Mouse (Mus musculus): ENCODE measurements around the gene Msx1. TPM values are rescaled to one million over a fixed set of nuclear protein-coding genes. Genes with fewer than 3 reads are reported as not detected.

Msx1 gene
- 5.9 and 6.0 TPM in 2 replicates for polyA plus RNA-seq (2012; rRNA removed)

DNA sequence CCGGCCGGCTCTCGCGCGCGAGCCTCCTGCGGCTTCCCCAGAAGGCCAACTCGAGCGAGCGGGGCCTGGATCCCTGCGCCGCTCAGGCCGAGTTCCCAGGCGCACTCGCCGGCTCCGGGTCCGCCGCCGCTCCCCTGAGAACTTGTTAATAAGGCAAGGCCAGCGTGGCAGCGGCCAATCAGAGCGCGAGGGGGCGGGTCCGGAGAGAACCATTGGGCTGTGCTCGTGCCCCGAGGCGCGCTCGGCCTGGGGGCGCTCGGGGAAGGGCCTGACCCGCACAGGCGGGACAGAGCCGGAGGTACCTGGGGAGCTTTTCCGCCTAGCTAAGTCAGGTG lies at the start of gene Msx1:
Msx1 (minus strand) TSS at position 123 of the 335 bp plus-strand sequence.
- H3K4me1 ChIP-seq (ENCODE audit: control insufficient read depth, insufficient read depth, low read length), result peaks cover 3% of the 10 kb centered on the region; the same call in 1 of the 2 replicates
- DNase-seq, result peak; percentile 67
- H3K4me3 ChIP-seq (replicated peaks; ENCODE audit: extremely low read depth, low read depth, low read length), result peak within 1 kb of the TSS; percentile 89
- under 1% methylated on average over 37 of the region's 37 CpGs for WGBS
- TF ChIP-seq CTCF (IDR thresholded peaks at IDR 0.05; ENCODE audit: insufficient read depth, low read length) (no peak), POLR2A (IDR thresholded peaks at IDR 0.05; ENCODE audit: borderline replicate concordance, extremely low read depth, low read depth, low read length) (peak; percentile 50; the same call in 1 of the 2 replicates)

DNA sequence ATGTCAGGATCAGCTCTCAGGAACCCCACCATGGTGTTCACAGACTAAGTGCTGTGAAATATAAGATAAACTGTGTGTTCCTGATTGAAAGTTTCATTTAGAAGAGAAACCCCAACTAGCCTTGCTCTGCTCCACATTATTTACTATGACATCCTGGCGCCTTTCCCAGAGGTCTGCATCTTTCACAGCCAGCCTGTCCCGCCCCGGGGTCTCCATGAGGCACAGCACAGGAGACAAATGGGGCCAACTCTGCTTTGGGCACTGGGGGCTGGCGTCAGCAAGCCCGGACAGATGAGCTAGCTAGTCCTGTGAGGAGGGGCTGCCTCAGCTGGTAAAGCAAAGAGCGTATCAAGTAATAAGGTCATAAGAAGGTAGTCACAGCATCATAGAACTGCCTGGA lies 41.1 kb upstream of the Msx1 start:
- Histone ChIP-seq H3K4me3 (replicated peaks; ENCODE audit: extremely low read depth, low read depth, low read length) (no peak overlapping the region), H3K4me1 (ENCODE audit: control insufficient read depth, insufficient read depth, low read length) (no peaks in the 10 kb centered on the region)
- DNase-seq, result no peak
- WGBS, result 58% methylated on average over 6 of the region's 6 CpGs
- TF ChIP-seq CTCF (IDR thresholded peaks at IDR 0.05; ENCODE audit: insufficient read depth, low read length) (no peak), POLR2A (IDR thresholded peaks at IDR 0.05; ENCODE audit: borderline replicate concordance, extremely low read depth, low read depth, low read length) (no peak)

DNA sequence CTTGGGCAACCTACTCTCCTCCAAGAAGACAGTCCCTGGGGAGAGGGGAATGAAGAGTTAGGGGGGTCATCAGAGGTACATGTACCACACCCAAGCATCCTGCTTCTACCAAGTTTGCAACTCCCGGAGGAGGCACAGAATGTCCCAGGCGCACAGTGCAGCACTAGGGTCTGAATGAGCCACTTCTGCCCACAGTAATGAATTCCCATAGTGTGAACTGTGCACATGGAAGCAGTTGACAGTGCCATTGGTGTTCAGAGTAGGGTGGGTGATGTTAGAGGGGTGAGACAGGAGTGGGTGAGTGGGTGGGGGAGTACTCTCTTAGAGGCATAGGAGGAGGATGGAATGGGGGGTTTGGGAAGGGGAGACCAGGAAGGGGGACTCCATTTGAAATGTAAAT lies 39.9 kb upstream of the Msx1 start:
- WGBS, result 89% methylated on average over 2 of the region's 2 CpGs
- TF ChIP-seq CTCF (IDR thresholded peaks at IDR 0.05; ENCODE audit: insufficient read depth, low read length) (no peak), POLR2A (IDR thresholded peaks at IDR 0.05; ENCODE audit: borderline replicate concordance, extremely low read depth, low read depth, low read length) (no peak)
- H3K4me3 ChIP-seq (replicated peaks; ENCODE audit: extremely low read depth, low read depth, low read length), result no peak overlapping the region
- H3K4me1 ChIP-seq (ENCODE audit: control insufficient read depth, insufficient read depth, low read length), result no peaks in the 10 kb centered on the region
- DNase-seq, result no peak

DNA sequence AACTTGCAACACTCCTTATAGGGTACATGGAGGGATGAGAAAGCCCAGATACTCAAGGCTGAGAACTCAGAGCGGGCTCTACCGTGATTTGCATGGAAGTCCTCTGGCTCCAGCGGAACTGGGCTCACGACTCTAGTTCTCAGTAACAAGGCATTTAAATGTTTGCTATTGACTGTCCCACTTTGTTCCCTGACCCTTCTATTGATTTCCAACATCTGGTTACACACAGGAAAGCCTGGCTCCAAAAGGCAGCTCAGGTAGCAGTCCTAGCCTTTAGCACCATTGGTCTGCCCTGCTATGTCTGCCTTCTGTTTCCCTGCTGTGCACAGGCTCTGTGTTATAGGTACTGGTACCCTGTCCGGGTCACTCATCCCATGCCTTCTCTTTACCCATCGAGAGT lies 36.5 kb upstream of the Msx1 start:
- TF ChIP-seq POLR2A (IDR thresholded peaks at IDR 0.05; ENCODE audit: borderline replicate concordance, extremely low read depth, low read depth, low read length) (no peak), CTCF (IDR thresholded peaks at IDR 0.05; ENCODE audit: insufficient read depth, low read length) (no peak)
- 74% methylated on average over 6 of the region's 6 CpGs for WGBS
- Histone ChIP-seq H3K4me1 (ENCODE audit: control insufficient read depth, insufficient read depth, low read length) (no peaks in the 10 kb centered on the region), H3K4me3 (replicated peaks; ENCODE audit: extremely low read depth, low read depth, low read length) (no peak overlapping the region)
- DNase-seq, result no peak

DNA sequence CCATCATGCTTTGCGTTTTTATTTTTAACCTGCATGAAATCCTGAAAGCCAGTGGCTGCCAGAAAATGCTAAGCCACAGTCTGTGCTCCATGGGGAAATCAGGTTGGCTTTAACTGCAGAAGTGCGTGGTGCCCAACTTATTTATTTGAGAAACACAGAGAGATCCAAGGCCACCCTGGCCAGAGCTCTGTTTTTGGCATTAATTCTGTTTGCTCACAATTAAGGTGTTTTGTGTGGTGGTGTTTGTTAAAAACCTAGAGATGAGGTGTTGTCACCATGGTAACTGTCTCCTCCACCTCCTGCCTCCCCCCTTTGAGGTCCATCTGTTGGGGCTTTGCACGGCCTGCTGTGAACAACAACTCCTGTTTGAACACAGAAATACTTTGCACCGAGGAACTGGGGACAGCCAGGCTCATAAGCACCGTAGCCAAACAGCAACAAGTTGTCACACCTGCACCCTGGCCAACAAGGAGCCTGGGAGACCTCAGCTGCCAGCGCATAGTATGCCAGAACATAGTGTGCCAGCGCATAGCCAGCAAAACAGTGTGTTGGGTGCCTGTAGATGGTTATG lies 35.9 kb upstream of the Msx1 start:
- no peak for TF ChIP-seq CTCF (IDR thresholded peaks at IDR 0.05; ENCODE audit: insufficient read depth, low read length)
- no peak for TF ChIP-seq POLR2A (IDR thresholded peaks at IDR 0.05; ENCODE audit: borderline replicate concordance, extremely low read depth, low read depth, low read length)
- no peak for DNase-seq
- H3K4me3 ChIP-seq (replicated peaks; ENCODE audit: extremely low read depth, low read depth, low read length), result no peak overlapping the region
- 58% methylated on average over 7 of the region's 7 CpGs for WGBS
- no peaks in the 10 kb centered on the region for H3K4me1 ChIP-seq (ENCODE audit: control insufficient read depth, insufficient read depth, low read length)

DNA sequence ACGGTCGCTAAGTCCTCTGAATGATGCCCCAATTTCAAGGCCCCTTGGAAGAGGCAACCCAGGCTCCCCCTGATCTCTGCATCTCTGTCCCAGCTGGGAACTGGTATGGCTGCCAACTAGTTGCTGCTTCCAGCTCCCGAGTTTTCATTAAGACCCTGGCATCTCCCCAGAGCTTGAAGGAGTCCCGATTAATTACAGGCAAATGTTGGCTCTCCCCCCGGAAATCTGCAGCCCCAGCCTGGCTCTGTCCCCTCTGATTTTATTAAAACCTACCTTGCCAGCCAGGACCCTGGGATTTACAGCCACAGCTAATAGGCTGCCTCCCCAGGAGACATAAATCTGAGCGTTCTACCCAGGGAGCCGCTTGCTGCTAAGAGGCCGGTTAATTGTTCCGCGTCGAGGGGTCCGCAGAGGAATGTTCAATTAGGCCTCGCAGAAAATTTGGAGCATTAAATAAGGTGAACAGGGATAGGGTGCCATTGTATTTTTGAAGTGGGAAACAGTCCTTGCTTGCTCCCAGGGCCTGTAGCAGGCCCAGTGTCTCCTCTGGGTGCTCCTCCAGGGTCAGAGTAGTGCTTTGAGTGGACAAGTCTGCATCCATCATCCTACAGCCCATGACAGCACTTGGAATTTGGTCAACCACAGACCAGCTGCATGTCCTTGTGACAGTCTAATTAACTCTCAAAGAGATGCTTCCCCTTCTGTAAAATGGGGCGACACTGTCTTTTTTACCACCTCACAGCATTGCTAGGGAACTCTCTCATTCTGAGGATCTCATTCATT lies 33.6 kb upstream of the Msx1 start:
- TF ChIP-seq POLR2A (IDR thresholded peaks at IDR 0.05; ENCODE audit: borderline replicate concordance, extremely low read depth, low read depth, low read length), result no peak
- TF ChIP-seq CTCF (IDR thresholded peaks at IDR 0.05; ENCODE audit: insufficient read depth, low read length), result no peak
- no peak overlapping the region for H3K4me3 ChIP-seq (replicated peaks; ENCODE audit: extremely low read depth, low read depth, low read length)

DNA sequence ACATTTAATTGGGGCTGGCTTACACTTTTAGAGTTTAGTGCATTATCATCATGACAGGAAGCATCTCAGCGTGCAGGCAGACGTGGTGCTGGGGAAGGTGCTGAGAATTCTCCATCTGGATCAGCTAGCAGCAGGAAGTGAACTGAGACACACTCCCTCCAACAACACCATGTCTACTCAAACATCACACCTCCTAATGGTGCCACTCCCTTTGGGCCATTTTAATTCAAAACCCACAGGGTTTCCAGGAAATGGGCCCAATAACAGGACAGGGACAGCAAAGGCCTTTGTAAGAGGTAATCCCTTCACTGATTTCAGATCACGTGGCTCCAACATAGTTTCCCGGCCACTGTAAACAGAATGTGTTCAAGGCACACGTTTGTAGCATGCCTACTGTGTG lies 31.7 kb upstream of the Msx1 start:
- DNase-seq, result no peak
- Histone ChIP-seq H3K4me1 (ENCODE audit: control insufficient read depth, insufficient read depth, low read length) (no peaks in the 10 kb centered on the region), H3K4me3 (replicated peaks; ENCODE audit: extremely low read depth, low read depth, low read length) (no peak overlapping the region)
- TF ChIP-seq POLR2A (IDR thresholded peaks at IDR 0.05; ENCODE audit: borderline replicate concordance, extremely low read depth, low read depth, low read length), result no peak
- no peak for TF ChIP-seq CTCF (IDR thresholded peaks at IDR 0.05; ENCODE audit: insufficient read depth, low read length)
- WGBS, result 30% methylated on average over 5 of the region's 5 CpGs

More for the DNA sequence above, 33.6 kb upstream of the Msx1 start:
- no peaks in the 10 kb centered on the region for H3K4me1 ChIP-seq (ENCODE audit: control insufficient read depth, insufficient read depth, low read length)
- WGBS, result 62% methylated on average over 14 of the region's 14 CpGs
- DNase-seq, result no peak

DNA sequence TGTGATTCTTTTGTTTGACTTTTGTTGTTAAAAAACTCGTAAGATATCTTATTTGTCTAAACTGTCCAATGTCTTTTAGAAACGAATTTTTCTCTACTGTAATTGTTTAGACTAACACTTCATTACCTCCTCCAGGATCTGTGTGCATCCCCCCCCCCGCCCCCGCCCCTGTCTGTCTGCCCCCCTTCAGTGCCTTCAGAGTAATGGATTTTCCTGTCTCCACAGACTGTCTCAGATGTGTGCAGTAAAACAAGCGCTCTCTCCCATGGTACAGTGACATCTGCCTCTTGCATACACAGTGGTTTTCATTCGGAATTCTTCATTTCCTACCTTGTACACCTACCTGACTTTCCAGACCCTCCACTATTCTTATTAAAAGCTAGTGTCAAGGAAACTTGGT lies 29.9 kb upstream of the Msx1 start:
- Histone ChIP-seq H3K4me3 (replicated peaks; ENCODE audit: extremely low read depth, low read depth, low read length) (no peak overlapping the region), H3K4me1 (ENCODE audit: control insufficient read depth, insufficient read depth, low read length) (no peaks in the 10 kb centered on the region)
- DNase-seq, result no peak
- WGBS, result 47% methylated on average over 6 of the region's 6 CpGs
- TF ChIP-seq POLR2A (IDR thresholded peaks at IDR 0.05; ENCODE audit: borderline replicate concordance, extremely low read depth, low read depth, low read length) (no peak), CTCF (IDR thresholded peaks at IDR 0.05; ENCODE audit: insufficient read depth, low read length) (no peak)

DNA sequence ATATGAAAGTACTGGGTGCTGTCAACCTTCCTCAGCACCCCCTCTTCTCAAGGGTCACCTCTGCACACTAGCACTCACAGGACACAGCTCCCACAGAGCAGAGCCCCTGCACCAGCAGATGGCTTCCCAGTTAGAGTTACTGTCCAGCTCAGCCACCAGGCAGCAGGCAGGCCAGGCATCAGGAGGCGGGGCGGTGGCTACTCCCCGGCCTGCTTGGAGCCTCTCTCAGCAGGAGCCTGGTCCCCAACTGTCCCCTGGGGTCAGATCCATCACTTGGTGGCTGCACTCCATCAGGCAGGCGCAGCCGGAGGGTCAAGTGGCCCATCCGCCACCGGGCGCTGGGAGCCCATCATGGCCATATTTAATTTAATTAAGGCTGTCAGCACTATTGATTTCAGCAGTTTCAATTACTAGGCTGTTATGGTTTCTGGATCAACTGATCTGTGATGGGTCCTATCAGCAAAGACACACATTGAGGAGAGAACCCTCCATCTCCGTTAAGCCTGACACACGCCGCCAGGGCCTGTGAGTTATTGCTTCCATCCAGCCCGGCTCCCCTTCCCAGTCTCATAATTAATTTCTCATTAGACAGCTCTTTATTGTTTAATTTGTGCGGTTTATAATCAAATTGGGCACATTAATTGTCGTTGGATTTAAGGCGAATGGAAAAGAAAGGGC lies 27.1 kb upstream of the Msx1 start:
- Histone ChIP-seq H3K4me3 (replicated peaks; ENCODE audit: extremely low read depth, low read depth, low read length) (no peak overlapping the region), H3K4me1 (ENCODE audit: control insufficient read depth, insufficient read depth, low read length) (no peaks in the 10 kb centered on the region)
- no peak for DNase-seq
- TF ChIP-seq POLR2A (IDR thresholded peaks at IDR 0.05; ENCODE audit: borderline replicate concordance, extremely low read depth, low read depth, low read length) (no peak), CTCF (IDR thresholded peaks at IDR 0.05; ENCODE audit: insufficient read depth, low read length) (no peak)
- 49% methylated on average over 15 of the region's 15 CpGs for WGBS
